Mouse (Mus musculus) adipose tissue, adult 10 weeks (tissue): ENCODE measurements around the gene Efcab12. TPM values are rescaled to one million over a fixed set of nuclear protein-coding genes. Genes with fewer than 3 reads are reported as not detected.

Source experiments
- polyA plus RNA-seq: library from polyadenylated mRNA; stranded (reverse); fragments of 350-450 nt; fragmentation: Illumina TruSeq; extraction: RNeasy Lipid Tissue Mini Kit (QIAGEN cat#74804); gene quantifications from one replicate; pipeline ENCODE4 v1.2.3, GENCODE M21; 2014; ENCODE audit warnings: low read depth, low replicate concordance

Gene Efcab12
- 3.9 TPM for polyA plus RNA-seq

DNA sequence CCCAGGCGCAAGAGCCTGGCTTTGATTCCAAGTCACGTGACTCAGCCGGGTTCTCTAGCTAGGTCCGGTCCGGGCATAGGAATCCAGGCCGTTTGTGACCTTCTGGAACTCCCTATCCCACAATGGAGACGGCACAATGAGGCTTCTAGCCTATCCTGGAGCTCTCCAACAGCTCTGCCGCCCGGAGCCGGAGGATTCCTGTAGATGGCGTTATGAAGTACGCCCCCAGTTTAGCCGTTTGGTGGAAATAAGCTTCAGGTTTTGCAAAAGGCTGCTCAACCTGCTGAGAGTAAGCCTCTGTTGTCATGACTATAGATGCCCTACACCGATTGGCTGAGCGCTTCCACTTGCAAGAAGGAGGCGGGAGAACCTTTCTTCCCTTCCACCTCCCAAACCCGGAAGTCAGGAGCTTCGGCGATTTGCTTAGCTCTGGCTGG, at the start of gene Efcab12:
TSS of gene Efcab12 (minus strand) at position 252 of the 437 bp plus-strand sequence.

GRCm38 (mm10) chr6:115853091-115853813, 15.0 kb upstream of the Efcab12 start, which contains the start of the genes Mbd4 and Ift122:
Gene Mbd4, minus strand, starts transcription at chr6:115853371.
Gene Ift122, plus strand, starts transcription at chr6:115853470.

GRCm38 (mm10) chr6:115808488-115809231, 29.6 kb downstream of the Efcab12 start, which contains the start of gene Rpl32:
Gene Rpl32, minus strand, starts transcription at chr6:115808747.

DNA sequence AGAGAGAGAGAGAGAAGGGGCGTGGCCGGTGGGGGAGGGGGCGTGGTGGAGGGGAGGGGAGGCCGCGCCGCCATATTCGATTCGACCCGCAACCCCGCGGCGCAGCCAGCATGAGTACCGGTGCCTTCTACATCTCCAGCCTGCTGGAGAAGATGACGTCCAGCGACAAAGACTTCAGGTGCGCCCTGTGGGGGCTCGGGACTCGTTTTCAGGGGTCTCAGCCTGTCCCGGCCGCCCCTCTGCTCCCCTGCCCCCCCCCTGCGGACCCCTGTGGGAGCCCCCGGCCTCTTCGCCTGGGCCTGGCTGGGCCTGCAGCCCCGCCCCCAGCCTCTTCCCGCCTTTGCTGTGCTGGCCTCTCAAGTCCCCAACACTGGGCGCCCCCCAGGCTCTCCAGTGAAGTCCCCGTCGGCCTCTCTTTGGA, 63.7 kb downstream of the Efcab12 start, which contains the start of gene Cand2:
TSS of gene Cand2 (plus strand) at position 38 of the 421 bp plus-strand sequence.

GRCm38 (mm10) chr6:115761995-115762756, 76.0 kb downstream of the Efcab12 start, which contains the start of gene Tmem40:
Gene Tmem40, minus strand, starts transcription at chr6:115762410.

Other genes with a start within 250 kb of the Efcab12 start
- gene Mkrn2os, start 245.8 kb downstream of the Efcab12 start, polyA plus RNA-seq = 2.0 TPM
- 16.9 TPM for gene Mkrn2, start 236.5 kb downstream of the Efcab12 start, polyA plus RNA-seq
- 70.2 TPM for gene Raf1, start 161.8 kb downstream of the Efcab12 start, polyA plus RNA-seq
- gene Tmem40, start 76.0 kb downstream of the Efcab12 start, polyA plus RNA-seq = 3.1 TPM
- 5.4 TPM for gene Cand2, start 63.9 kb downstream of the Efcab12 start, polyA plus RNA-seq
- 1,816 TPM for gene Rpl32, start 29.7 kb downstream of the Efcab12 start, polyA plus RNA-seq
- 4.3 TPM for gene Mbd4, start 15.0 kb upstream of the Efcab12 start, polyA plus RNA-seq
- gene Ift122, start 15.1 kb upstream of the Efcab12 start, polyA plus RNA-seq = 15.7 TPM
- gene Rho, start 93.3 kb upstream of the Efcab12 start, polyA plus RNA-seq = 0.83 TPM
- gene H1foo, start 106.5 kb upstream of the Efcab12 start, polyA plus RNA-seq = not detected
- gene Plxnd1, start 156.6 kb upstream of the Efcab12 start, polyA plus RNA-seq = 53.7 TPM